12 mouse cellular contexts compared by ENCODE assay signal in the genomic region with DNA sequence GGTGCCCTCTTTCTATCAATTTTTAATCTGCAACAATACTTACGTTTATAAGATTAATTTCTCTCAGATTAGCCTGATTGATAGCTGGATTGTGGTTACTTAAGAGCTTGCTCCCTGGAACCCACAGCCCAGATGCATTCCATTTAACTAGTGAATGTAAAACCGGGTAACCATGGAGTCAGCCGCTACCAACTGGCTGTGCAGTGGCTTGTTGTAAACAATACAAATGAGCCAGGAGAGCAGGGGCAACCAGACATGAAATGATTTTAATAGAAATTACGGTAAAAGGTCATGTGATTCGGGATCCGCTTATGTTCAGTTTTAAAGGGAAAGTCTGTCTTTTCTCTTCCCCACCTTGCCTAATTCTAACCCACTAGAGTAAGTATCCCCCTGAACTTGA. TPM values are rescaled to one million over a fixed set of nuclear protein-coding genes. Genes with fewer than 3 reads are reported as not detected.
A peak's percentile ranks its signal among the peaks of the same experiment; 100 is the strongest.
DNase-seq lines count a peak whose midpoint lies in the region; ATAC-seq and TF ChIP-seq lines count a peak whose summit lies in the region.
"Had no signal": no experiment of that assay in that cellular context is flagged by ENCODE, and none has a peak within 500 bp of the region (broad histone marks: within the 10 kb centered on the region; RNA-seq: fewer than 3 reads in every experiment).

No protein-coding gene starts in this region.

- H3K79me2 ChIP-seq in heart, adult 2 months (replicated peaks; ENCODE audit: control insufficient read depth, insufficient read depth, low read length): no peaks in the 10 kb centered on the region

- no peak for DNase-seq in heart, postnatal 0 days (ENCODE audit: low spot score)
- DNase-seq in heart, adult 2 months: no peak
- peak; percentile 43 for DNase-seq in retina, postnatal 1 day
- no peak for DNase-seq in retina, embryonic 14.5 days (ENCODE audit: low spot score)
- DNase-seq in kidney, postnatal 14 days: peak; percentile 67
- no peak for DNase-seq in adipocyte (ENCODE audit: low spot score)
- DNase-seq in layer of hippocampus, adult 11-12 months (ENCODE audit: low spot score): no peak
- DNase-seq: cerebellum, adult 8-10 months; heart, postnatal 4 days; spleen, adult 18-20 months had no signal

- no peak overlapping the region for H3K27ac ChIP-seq in heart, postnatal 0 days (ENCODE audit: low read depth)
- no peak overlapping the region; the same call in 1 of the 2 replicates for H3K27ac ChIP-seq in heart, adult 2 months
- H3K27ac ChIP-seq: forebrain, embryonic 10.5 days had no signal

- peaks cover 9% of the 10 kb centered on the region; the same call in 1 of the 2 replicates for H3K4me1 ChIP-seq in heart, postnatal 0 days (ENCODE audit: control insufficient read depth, insufficient read depth)
- peaks cover 2% of the 10 kb centered on the region; the same call in 1 of the 2 replicates for H3K4me1 ChIP-seq in heart, adult 2 months (ENCODE audit: control insufficient read depth, insufficient read depth, low read length)

- intact Hi-C loops in heart, adult 2 months (cut with DNase I): no loop called here

- H3K9ac ChIP-seq in heart, postnatal 0 days (replicated peaks; ENCODE audit: low read depth, low read length): no peak overlapping the region
- H3K9ac ChIP-seq in heart, adult 2 months (ENCODE audit: low read depth, low read length): no peak overlapping the region

- 0 out of 2 replicates have a peak overlapping the region, but pooled peaks have one; percentile 31 for H3K4me3 ChIP-seq in heart, postnatal 0 days (ENCODE audit: low read depth, low read length)
- no peak overlapping the region for H3K4me3 ChIP-seq in heart, adult 2 months
- H3K4me3 ChIP-seq: forebrain, embryonic 10.5 days had no signal

- H3K27me3 ChIP-seq in heart, postnatal 0 days (ENCODE audit: control insufficient read depth, insufficient read depth, low read length): no peaks in the 10 kb centered on the region
- no peaks in the 10 kb centered on the region for H3K27me3 ChIP-seq in heart, adult 2 months (ENCODE audit: control insufficient read depth, insufficient read depth, low read length)

- no peak for TF ChIP-seq CTCF in heart, postnatal 0 days (IDR thresholded peaks at IDR 0.05; ENCODE audit: low read depth)
- no peak for TF ChIP-seq CTCF in heart, adult 2 months (IDR thresholded peaks at IDR 0.05)

- H3K36me3 ChIP-seq in heart, postnatal 0 days (replicated peaks; ENCODE audit: control insufficient read depth, insufficient read depth, low read length): no peaks in the 10 kb centered on the region
- H3K36me3 ChIP-seq in heart, adult 2 months (ENCODE audit: control insufficient read depth, insufficient read depth, low read length): no peaks in the 10 kb centered on the region
- H3K36me3 ChIP-seq: forebrain, embryonic 10.5 days had no signal

- 81% methylated on average over 6 of the region's 6 CpGs for WGBS in heart, postnatal 0 days
- 80% methylated on average over 6 of the region's 6 CpGs for WGBS in heart, adult 2 months

- ATAC-seq in heart, postnatal 0 days (ENCODE audit: insufficient read depth, low read depth): no peak

- H3K4me2 ChIP-seq in heart, postnatal 0 days (ENCODE audit: low read depth, low read length): peak overlapping the region; percentile 53

- H3K9me3 ChIP-seq in heart, postnatal 0 days (replicated peaks; ENCODE audit: control insufficient read depth, low read length): no peaks in the 10 kb centered on the region
- H3K9me3 ChIP-seq: forebrain, embryonic 10.5 days had no signal

- no peak for TF ChIP-seq EP300 in heart, postnatal 0 days (IDR thresholded peaks at IDR 0.05; ENCODE audit: low read depth)
- TF ChIP-seq EP300 in heart, adult 2 months (IDR thresholded peaks at IDR 0.05; ENCODE audit: insufficient read depth, low read depth, low read length): no peak

- TF ChIP-seq POLR2A in heart, adult 2 months (IDR thresholded peaks at IDR 0.05; ENCODE audit: insufficient read depth, low read depth, low read length): no peak

RNA-seq across cellular contexts. Expression of gene Esrrg, which starts 54.8 kb away (rescaled TPM):
- 16.8 and 23.1 TPM in 2 replicates for total RNA-seq in heart, postnatal 0 days (2014; rRNA removed; ENCODE audit: low replicate concordance)
- polyA plus RNA-seq in heart, postnatal 0 days (2015; fragmentation: Nextera tagmentation; extraction: Ambion mirVana): 11.5 and 11.9 TPM in 2 replicates
- total RNA-seq in heart, adult 2 months (2021): 10 to 100 TPM; 45.2 to 48.5 TPM
- polyA plus RNA-seq in heart, adult 2 months (2012; rRNA removed): 14.0 and 26.0 TPM in 2 replicates
- total RNA-seq: megakaryocyte progenitor cell, adult 5-6 weeks had no signal

Comparison
In these comparisons a context has a peak if more than half of its experiments do, and no peak if none do; other contexts are left out.
1. DNase-seq: peak in retina, postnatal 1 day (single experiment) and kidney, postnatal 14 days (single experiment); none in heart, postnatal 0 days (single experiment), heart, adult 2 months (0 of 2), retina, embryonic 14.5 days (single experiment), adipocyte (single experiment) and layer of hippocampus, adult 11-12 months (single experiment).